ENCODE assay signal across 19 mouse cellular contexts in genomic region chr1:92958999-92959398, GRCm38 (mm10). TPM values are rescaled to one million over a fixed set of nuclear protein-coding genes. Genes with fewer than 3 reads are reported as not detected.
"Had no signal": no experiment of that assay in that cellular context is flagged by ENCODE, and none has a peak within 500 bp of the region (broad histone marks: within the 10 kb centered on the region; RNA-seq: fewer than 3 reads in every experiment).

No protein-coding gene starts in this region.

- DNase-seq: kidney, adult 2 months; kidney, postnatal 36 days; left cerebral cortex, postnatal 4 days; right cerebral cortex, adult 18-20 months; right cerebral cortex, postnatal 25 days; thymus, postnatal 14 days had no signal

RNA-seq across cellular contexts. Expression of gene Aqp12, which starts 47.1 kb away (rescaled TPM):
- total RNA-seq: layer of hippocampus, adult 2 months; layer of hippocampus, postnatal 14 days; left cerebral cortex, adult 18-20 months; left cerebral cortex, postnatal 10 days; left cerebral cortex, postnatal 4 days; megakaryocyte-erythroid progenitor cell, adult 5-6 weeks had no signal
- polyA plus RNA-seq: kidney, adult 2 months; kidney, embryonic 16.5 days; limb, embryonic 13.5 days; liver, adult 2 months; liver, embryonic 14.5 days; lung, embryonic 15.5 days; midbrain, embryonic 12.5 days; midbrain, embryonic 16.5 days; neural tube, embryonic 13.5 days had no signal
